Mouse (Mus musculus) limb, embryonic 13.5 days (tissue): ENCODE data around the gene Gm10645. TPM values are rescaled to one million over a fixed set of nuclear protein-coding genes. Genes with fewer than 3 reads are reported as not detected.

Source experiments
- ATAC-seq: fragments of 200-750 bp; cut with Nextera tagmentation; 2 replicates; pipeline ENCODE4 v1.8.0; 2017; ENCODE audit warnings: low read depth, moderate number of reproducible peaks, moderate TSS enrichment; ENCODE audit not compliant: low FRiP score
- H3K27ac ChIP-seq: fragments of 300-500 bp; sonication (generic); 2 replicates; pipeline ENCODE4 v1.5.1; 2015; ENCODE audit warnings: inconsistent platforms, mild to moderate bottlenecking, moderate library complexity
- H3K27me3 ChIP-seq: fragments of 300-500 bp; sonication (generic); 2 replicates; pipeline ENCODE4 v1.6.1; 2015; ENCODE audit warnings: mild to moderate bottlenecking, inconsistent platforms
- H3K36me3 ChIP-seq: fragments of 300-500 bp; sonication (generic); 2 replicates; pipeline ENCODE4 v1.6.1; 2015; ENCODE audit warnings: inconsistent platforms, mild to moderate bottlenecking, moderate library complexity
- H3K4me1 ChIP-seq: fragments of 300-500 bp; sonication (generic); 2 replicates; pipeline ENCODE4 v1.6.1; 2015; ENCODE audit warnings: inconsistent platforms
- H3K4me2 ChIP-seq: fragments of 300-500 bp; sonication (generic); replicated peaks from 2 replicates; pipeline ENCODE4 v1.6.1; 2015; ENCODE audit warnings: inconsistent platforms, mild to moderate bottlenecking, moderate library complexity
- H3K4me3 ChIP-seq: fragments of 300-500 bp; sonication (generic); 2 replicates; pipeline ENCODE4 v1.5.1; 2015; ENCODE audit warnings: moderate library complexity, mild to moderate bottlenecking, inconsistent platforms
- H3K9ac ChIP-seq: fragments of 300-500 bp; sonication (generic); 2 replicates; pipeline ENCODE4 v1.6.1; 2015; ENCODE audit warnings: mild to moderate bottlenecking, inconsistent platforms
- H3K9me3 ChIP-seq: fragments of 300-500 bp; sonication (generic); 2 replicates; pipeline ENCODE4 v1.6.1; 2016; ENCODE audit warnings: inconsistent platforms
- WGBS: fragments of 180-500 bp; shearing (Covaris S2); methylation state at CpG from one replicate; pipeline ENCODE4 v1.1.7; 2015; 5-methylcytosine and 5-hydroxymethylcytosine counted together
- polyA plus RNA-seq: library from polyadenylated mRNA; unstranded; fragments of >200 nt; fragmentation: Nextera tagmentation; extraction: Ambion mirVana; gene quantifications from 2 replicates; pipeline ENCODE4 v1.2.1, GENCODE M21; 2015

Gene Gm10645
- polyA plus RNA-seq, 1 experiment from 2014 or later: 1.2 TPM

DNA sequence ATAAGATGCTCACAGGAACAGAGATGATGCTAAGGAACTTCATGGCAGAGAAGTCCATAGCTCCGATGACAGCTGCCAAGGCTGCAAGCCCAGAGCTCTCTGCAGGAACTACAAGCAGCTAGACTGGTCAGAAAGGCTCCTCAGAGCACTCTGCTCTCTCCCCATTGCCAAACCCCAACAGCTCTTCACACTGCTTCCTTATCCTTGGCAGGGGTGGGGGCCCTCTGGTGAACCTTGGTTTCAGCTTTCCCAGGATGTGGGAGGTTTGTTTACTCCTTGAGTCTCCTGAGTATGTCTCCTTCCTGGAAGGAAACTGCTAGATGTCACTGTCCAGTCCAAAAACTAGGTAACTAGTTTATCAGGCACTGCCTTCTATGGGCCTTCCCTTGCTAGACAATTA lies 25.9 kb downstream of the Gm10645 start:
- H3K4me2 ChIP-seq: no peak overlapping the region
- ATAC-seq: no peak
- H3K4me1 ChIP-seq: 0 out of 2 replicates have a peak, but pooled peaks cover 6% of the 10 kb centered on the region
- H3K9me3 ChIP-seq: 0 out of 2 replicates have a peak, but pooled peaks cover 3% of the 10 kb centered on the region
- H3K4me3 ChIP-seq: no peak overlapping the region
- H3K36me3 ChIP-seq: no peaks in the 10 kb centered on the region
- H3K27ac ChIP-seq: no peak overlapping the region
- WGBS: 86% methylated on average over 1 of the region's 1 CpGs
- no peak overlapping the region for H3K9ac ChIP-seq
- no peaks in the 10 kb centered on the region for H3K27me3 ChIP-seq

- Histone ChIP-seq H3K4me2 (no peak overlapping the region), H3K27ac (no peak overlapping the region), H3K4me1 (0 out of 2 replicates have a peak, but pooled peaks cover 6% of the 10 kb centered on the region), H3K9ac (no peak overlapping the region), H3K36me3 (no peaks in the 10 kb centered on the region), H3K4me3 (no peak overlapping the region), H3K9me3 (no peaks in the 10 kb centered on the region), H3K27me3 (no peaks in the 10 kb centered on the region)
- 67% methylated on average over 2 of the region's 2 CpGs for WGBS
- ATAC-seq: no peak
Observed at GRCm38 (mm10) chr8:83135086-83135485, 30.9 kb downstream of the Gm10645 start.

Other genes starting within 250 kb of the Gm10645 start
- 1.5 and 1.7 TPM in 2 replicates for gene Tbc1d9, start 818 bp downstream of the Gm10645 start, polyA plus RNA-seq
- not detected in 2 replicates for gene Ucp1, start 124.2 kb upstream of the Gm10645 start, polyA plus RNA-seq
- 21.9 and 22.9 TPM in 2 replicates for gene Elmod2, start 166.3 kb upstream of the Gm10645 start, polyA plus RNA-seq
- not detected in 2 replicates for gene Mgat4d, start 182.3 kb upstream of the Gm10645 start, polyA plus RNA-seq
- 1.5 and 1.7 TPM in 2 replicates for gene Clgn, start 223.7 kb upstream of the Gm10645 start, polyA plus RNA-seq